Mouse (Mus musculus) left cerebral cortex, postnatal 10 days (tissue): ENCODE results near the gene Rhot1. TPM values are rescaled to one million over a fixed set of nuclear protein-coding genes. Genes with fewer than 3 reads are reported as not detected.
"Not testable (repeated sequence)": the region's sequence is repeated elsewhere in the genome, so short reads cannot be mapped to it uniquely, and the experiment has no call there.

ENCODE experiments used
- DNase-seq, 2 experiments: peaks; one replicate each; pipeline ENCODE4 v3.0.0; 2021 to 2022; ENCODE audit warnings: low spot score in 2 of 2, mixed read lengths in 1 of 2; ENCODE audit errors: extremely low spot score in 1 of 2
- intact Hi-C: fragments of 180-260 bp; cut with DNase I; formaldehyde crosslinking; loops from one replicate; pipeline ENCODE4 v1.15.1; 2025
- total RNA-seq, 2 experiments: library from RNA; stranded (reverse); gene quantifications; 2 replicates each; pipeline ENCODE4 v1.2.3; 2021

The Rhot1 gene
- 10 to 100 TPM; 67.5 to 69.6 TPM for total RNA-seq

DNA sequence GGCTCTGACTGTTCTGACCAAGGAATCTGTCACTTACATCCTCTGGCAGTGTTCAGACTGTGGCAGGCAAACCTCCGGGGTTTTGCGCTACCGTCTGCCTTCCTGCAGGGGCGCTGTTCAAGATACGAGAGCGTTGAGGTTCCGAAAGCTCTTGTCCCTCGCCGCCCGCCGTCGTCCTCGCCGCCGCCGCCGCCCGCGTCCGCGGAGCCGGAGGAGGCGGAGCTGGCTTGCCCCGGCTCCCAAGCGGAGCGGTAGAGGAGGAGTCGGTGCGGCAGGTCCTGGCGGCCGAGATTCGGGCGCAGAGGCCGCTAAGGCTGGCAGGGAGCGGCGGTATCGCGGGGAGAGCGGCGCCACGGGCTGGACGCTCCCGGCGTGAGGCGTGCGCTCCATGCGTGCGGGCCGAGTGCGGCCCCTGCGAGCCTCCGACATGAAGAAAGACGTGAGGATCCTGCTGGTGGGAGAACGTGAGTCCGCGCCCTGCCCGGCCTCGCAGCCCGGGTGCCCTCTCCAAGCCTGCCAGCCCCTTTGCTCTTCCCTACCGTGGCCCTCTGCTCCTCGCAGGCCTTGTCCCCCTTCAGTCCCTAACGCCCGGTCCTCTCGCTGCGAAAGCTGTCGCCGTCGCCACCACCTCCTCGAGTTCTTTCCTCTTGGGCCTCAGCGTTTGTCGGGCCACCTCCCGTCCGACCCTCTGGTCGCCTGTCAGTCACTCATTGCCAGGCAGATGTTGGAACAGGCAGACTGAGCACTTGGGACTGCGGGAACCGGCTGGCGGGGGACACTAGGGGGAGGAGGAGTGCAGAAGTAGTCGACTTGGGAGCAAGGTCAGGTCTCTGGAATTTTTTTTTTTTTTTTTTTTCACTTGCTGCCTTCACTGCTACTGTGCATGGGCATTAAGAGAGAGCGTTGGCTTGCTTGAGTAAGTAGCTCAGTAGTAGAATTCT is at the start of gene Rhot1:
TSS of gene Rhot1 (plus strand) at position 160 of the 941 bp plus-strand sequence.
- intact Hi-C loops: no loop called here
- peak; percentile 94 to 97 for DNase-seq

DNA sequence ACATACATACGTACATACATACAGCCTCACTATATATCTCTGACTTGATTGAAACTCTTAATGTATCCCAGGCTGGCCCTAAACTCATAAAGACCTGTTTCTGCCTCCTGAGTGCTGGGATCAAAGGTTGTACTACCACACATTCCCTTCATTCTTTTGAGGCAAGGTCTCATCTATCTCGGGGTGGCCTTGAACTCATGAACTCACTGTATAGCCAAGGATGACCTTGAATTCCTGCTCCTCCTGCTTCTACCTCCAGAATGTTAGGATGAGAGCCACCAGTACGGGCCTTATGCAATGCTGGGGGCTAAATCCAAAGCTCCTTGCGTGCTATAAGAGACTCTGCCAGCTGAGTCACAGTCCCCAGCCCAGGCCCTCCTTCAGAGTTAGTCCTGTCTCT is 47.8 kb upstream of the Rhot1 start:
- intact Hi-C loops: no loop called here
- DNase-seq: no peak

DNA sequence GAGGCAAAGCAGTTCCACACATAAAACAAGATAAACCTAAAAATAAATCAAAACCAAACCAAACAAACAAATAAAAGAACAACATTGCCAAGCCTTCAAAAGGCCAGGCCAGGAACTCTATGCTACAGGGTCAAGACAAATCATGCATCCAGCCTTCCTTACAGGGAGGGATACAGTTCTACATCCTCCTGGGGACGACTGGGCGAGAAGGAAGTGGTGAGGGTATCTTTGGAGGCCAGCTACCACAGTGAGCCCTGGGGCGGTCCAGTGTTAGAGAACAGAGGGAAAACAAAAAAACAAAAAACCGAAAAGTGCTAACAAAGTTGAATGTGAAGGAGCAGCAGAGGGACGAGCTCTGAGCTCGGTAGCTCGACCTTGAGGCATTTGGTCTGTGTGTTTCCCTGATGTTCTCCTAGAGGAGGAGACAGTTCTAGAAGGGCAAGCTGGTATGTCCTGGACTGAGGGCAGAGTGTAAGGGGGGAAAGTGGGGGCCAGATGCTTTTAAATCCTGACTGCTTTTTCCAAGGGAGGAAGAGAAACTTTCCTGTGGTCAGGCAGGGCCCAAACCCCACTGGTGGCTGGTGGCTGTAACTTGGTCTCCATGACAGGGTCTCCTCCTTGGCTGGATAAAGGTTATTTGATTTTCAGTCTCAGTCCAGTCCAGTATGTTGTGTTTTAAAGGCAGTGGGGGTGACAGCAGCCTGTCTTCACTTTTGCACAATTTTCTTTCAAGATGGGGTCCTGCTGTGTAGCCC is 45.3 kb upstream of the Rhot1 start:
- intact Hi-C loops: no loop called here
- no peak for DNase-seq

DNA sequence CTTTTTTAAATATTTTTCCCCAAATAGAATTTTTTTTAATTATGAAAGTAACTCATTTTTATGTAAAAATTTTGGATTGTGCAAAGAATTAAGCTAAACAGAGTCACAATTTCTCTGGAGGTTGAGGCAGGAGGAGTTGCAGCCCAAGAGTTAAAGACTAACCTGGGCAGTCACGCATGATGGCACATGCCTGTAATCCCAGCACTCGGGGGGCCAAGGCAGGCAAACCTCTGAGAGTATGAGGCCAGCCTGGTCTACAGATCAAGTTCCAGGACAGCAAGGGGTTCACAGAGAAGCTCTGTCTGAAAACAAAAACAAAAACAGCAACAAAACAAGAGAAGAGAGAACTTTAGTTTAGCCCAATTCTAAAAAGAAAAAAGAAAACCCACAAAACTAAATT is 44.6 kb upstream of the Rhot1 start:
- intact Hi-C loops: no loop called here

DNA sequence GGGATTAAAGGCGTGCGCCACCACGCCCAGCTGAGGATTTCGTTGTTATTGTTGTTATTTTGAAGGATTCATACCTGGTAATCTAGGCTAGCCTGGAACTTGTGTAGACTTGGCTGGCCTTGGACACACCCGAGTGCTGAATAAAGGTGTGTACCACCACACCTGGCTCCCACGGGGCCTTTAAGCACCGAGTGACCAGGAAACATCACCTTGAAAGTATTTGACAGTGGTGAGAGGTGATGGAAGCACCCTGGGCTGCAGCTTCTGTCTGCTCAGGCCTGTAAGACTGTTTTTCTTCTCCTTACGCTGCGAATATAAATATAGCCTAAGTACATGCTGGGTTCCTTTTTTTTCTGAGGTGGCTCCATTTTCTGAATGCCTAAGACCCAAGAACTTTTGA is 40.7 kb upstream of the Rhot1 start:
- intact Hi-C loops: no loop called here
- DNase-seq: no peak

More for the DNA sequence above, 44.6 kb upstream of the Rhot1 start:
- no peak for DNase-seq

DNA sequence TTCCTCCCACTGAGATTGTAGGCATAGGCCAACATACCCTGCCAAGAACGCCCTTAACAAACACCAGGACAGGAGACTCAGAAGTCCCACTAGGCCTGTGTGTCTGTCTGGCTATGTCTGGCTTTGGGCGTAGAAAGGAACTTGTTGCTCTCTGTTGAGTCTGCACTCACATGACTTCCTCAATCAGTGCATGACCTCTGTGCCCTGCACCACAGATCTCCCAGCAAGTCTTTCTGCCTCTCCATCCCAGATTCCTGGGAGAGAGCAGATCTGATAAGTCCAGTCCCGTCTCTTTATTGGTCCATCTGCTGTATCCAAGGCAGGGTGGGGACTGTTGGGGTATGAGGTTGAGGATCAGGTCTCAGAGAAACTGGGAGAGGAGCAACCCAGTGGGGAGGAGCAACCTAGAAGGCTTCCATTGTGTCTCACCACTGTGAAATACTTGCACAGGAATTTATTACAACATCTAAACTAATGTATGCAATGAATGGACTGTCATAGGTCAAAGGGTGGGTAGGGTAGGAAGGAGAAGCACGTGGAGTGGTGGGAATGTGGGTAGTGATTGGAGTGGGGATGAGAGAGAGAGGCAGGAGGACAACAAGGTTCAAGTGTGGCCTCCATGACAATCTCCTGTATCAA is 40.1 kb upstream of the Rhot1 start:
- no peak for DNase-seq

DNA sequence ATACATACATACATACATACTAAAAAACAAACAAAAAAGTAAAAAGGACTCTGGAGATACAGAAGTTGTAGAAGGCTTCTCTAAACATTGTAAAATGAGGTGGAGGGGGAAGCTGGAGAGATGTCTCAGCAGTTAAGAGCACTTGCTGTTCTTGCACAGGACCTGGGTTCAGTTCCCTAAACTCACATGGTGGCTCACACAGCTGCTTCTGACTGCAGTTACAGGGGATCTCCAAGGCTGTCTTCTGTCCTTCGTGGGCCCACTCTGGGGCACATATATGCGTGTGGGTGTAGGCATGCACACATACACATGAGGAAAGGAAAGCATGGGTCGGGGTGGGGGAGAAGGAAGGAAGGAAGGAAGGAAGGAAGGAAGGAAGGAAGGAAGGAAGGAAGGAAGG is 39.2 kb upstream of the Rhot1 start:
- intact Hi-C loops: no loop called here

More for the DNA sequence above, 40.1 kb upstream of the Rhot1 start:
- intact Hi-C loops: no loop called here

DNA sequence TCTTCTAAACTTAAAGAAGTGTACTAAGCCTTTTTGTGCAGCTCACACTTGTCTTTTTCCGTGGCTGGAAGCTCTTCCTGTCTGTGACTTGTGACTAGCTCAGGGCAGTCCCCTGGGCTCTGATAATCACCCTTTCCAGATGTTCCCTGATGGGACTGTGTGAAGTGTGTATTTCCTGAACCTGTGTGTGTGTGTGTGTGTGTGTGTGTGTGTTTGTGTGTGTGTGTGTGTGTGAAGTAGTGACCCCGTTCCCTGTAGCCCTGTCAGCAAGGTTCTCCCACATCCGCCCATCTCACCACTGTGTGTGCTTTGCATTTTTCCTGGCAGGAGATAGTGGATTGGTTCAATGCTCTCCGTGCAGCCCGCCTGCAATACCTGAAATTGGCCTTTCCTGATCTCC is 38.5 kb upstream of the Rhot1 start:
- no peak for DNase-seq
- intact Hi-C loops: no loop called here

More for the DNA sequence above, 39.2 kb upstream of the Rhot1 start:
- no peak for DNase-seq

DNA sequence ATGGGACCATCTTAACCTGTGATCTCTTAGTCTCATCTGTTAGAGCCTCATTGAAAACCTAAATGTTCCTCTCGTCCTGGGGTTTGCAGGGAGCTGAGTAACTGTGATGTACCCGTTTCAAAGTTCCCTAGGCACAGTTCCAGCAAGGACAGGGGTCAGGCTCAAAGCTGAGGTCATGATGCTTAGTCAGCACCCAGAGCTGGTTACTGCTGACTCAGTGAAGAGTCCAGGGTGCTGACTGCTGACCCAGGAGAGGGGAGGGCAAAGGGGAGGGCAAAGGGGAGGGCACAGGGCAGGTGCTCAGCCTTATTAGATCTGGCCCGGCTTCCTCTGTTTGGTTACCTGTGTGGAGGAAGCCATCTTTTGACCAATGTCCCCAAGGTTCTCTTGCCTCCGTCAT is 36.9 kb upstream of the Rhot1 start:
- intact Hi-C loops: no loop called here
- no peak for DNase-seq

DNA sequence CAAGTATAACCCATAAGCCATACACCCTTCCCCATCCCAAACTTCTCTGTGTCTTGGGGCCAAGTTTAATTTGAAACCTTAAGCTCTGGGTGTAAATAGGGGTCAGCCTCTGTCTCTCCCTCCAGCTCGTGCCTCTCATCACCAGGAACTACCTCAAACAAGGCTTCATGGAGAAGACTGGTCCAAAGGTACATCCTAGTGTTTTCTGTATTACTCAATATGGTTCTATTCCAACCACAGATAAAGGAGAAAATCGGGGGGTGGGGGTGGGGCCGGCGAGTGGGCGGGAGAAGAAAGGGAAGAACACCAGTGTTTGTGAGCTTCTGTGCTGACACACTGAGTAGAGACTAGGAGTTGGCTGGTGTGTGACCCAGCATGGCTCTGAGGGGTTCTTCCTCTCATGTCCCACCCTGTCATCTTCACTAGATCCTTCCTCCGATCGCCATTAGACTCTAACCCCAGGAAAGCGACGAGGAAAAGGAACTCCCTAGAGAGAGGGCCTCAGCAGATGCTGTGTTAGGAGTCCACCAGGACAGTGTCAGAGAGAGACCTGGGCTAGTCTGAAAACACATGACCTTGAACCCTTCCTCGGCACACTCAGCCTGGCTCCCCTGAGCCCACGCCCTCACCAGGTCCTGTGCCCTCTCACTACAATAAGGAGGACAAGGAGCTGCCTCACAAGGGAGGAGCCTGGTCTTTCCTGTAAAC is 34.7 kb upstream of the Rhot1 start:
- intact Hi-C loops: no loop called here
- no peak for DNase-seq

DNA sequence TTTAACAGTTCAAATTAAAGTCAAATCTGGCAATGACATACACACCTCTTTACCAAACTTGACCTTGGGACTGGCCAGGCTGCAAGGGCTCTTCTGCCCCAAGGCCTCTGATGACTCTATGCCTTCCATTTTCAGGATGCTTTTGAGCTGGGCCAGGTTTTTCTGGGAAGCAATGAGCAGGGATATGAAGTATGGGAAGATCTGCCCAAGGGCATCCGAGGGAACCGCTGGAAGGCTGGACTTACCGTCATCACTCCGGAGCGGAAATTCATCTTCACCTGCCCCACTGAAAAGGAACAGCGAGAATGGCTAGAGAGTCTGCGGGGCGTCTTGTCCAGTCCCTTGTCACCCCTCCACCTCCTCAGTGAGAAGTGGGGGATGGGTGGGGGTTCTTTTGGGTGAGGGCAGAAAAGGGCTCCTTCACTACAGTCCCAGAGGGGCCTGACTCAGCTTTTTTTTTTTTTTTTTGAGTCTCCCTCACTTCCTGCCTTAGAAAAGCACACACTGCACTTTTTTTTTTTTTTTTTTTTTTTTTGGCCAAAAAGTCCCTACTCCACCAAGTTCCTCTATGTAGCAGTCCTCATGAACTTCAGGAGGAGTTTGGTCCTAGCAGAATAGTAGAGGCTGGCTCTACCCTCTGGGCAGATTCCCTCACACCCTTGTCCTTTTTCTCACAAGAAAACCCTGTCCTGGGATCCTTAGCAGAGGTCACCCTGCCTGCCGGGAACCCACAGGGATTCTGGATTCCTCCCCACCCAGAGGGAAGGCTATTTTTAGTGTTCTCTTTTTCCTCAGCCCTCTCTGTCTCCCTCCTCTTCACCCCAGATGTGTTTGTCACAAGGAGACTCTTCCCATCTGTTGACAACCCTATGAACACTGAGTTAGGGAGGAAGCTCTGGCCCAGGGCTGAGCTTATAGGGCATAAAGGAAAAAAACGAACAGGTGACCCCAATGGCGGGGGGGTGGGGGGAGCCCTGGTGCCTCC is 31.6 kb upstream of the Rhot1 start:
- DNase-seq: peak; percentile 30 to 74
- intact Hi-C loops: no loop called here

DNA sequence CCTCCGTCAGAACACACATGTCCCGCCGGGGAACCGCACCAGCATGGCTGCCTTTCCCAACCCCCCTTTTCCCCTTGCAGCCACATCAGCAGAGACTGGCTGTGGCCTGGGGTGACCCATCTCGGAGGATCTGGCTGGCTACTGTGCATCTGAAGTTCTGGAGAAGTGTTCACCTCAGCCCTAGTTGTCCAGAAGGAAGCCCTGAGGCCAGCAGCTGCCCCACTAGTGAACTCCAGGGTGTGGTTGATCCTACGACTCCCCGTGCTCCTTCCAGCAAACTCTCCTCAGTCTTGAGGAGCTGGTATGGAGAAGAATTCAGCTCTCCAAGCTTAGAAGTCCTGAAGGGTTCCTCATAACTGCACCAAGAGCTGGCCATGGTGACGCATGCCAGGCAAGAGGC is 30.5 kb upstream of the Rhot1 start:
- intact Hi-C loops: no loop called here
- DNase-seq: no peak

DNA sequence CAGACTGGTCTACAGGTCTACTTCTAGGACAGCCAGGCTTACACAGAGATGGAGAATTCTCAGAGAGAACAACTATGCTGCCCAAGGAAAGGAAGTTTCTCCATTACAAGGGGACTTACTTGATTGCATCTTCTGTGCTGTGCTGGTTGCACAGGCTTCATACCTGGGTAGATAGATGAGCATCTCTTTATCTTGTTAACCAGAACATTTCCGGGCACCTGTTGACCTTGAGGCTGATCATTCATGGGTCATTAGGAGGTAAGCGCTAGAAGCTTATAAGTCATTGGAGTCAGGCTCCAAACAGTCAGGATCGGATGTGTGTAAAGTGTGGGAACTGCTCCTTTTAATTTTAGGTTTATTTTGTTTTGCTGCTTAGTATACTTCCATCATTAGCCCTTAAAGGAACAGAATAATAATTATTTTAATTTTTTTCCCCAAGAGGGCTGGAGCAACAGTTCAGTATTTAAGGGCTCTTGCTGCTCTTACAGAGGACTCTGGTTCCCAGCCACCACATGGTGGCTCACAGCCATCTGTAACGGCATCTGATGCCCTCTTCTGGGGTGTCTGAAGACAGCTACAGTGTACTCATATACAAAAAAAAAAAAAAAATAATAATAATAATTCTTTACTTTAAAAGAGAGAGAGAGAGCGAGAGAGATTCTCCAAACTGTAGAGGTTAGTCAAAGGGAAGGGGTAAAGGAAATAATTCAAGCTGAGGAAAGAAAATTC is 27.6 kb upstream of the Rhot1 start:
- intact Hi-C loops: no loop called here
- DNase-seq: no peak

DNA sequence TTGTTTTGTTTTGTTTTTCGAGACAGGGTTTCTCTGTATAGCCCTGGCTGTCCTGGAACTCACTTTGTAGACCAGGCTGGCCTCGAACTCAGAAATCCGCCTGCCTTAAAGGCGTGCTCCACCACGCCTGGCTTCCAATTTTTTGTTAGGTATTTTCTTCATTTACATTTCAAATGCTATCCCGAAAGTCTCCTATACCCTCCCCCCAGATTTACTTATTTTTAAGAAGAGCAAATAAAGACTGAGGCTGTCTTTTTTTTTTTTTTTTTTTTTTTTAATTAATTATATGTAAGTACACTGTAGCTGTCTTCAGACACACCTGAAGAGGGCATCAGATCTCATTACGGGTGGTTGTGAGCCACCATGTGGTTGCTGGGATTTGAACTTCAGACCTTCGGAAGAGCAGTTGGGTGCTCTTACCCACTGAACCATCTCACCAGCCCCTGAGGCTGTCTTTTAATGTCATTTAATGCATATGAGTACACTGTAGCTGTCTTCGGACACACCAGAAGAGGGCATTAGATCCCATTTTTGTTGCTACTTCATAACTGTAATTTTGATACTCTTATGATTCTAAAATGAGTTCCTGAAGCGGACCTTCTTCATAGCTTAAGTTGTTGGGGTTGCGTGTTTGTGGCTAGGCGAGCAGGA is 25.6 kb upstream of the Rhot1 start:
- intact Hi-C loops, DNase-seq: not testable (repeated sequence)

DNA sequence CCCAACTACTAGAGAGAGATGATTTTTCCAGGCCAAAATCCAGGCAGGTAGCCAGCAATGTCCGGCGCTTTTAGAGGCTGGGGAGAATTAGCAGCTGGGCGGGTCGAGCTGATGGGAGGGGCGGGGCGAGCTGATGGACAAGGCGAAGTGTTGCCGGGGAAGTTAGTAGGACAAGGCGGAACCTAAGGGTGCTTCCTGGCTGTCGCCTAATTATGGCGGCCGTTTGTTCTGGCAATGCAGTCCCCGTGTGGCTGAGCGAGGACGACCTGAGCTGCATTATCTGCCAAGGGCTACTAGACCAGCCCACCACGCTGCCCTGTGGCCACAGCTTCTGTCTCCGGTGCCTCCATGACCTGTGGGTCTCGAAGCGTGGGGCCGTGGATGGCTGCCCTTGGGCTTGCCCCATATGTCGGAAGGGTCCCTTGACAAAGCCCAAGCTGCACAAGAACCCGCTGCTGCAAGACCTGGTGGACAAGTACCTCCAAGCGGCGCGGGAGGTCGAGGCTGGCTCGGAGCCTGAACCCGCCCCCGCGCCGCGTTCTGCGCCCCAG is 25.0 kb upstream of the Rhot1 start, which contains the start of gene Rnf135:
TSS of gene Rnf135 (plus strand) at position 147 of the 551 bp plus-strand sequence.
- intact Hi-C loops: no loop called here

DNA sequence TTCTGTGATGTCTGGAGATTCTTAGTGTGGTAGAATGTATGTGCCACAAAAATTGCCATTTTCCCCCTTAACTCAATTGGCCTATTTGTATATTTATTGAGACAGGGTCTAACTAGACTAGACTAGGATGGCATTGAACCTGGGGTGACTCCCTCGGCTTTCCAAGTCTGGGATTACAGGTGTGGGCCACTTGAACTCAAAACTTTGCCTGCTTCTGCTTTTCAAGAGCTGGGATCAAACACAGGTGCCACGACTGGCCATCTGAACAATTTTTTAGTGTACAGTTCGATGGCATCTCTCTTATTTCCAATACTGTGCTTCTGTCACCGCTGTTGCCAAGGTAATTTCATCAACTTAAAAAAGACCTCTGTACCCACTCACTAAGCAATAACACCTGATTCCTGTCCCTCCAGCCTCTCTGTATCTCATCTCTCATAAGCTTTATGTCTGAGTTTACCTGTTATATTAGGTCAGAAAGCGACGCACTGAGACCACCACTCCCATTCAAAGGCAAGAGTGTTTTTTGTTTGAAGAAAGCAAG is 24.2 kb upstream of the Rhot1 start:
- DNase-seq: no peak
- intact Hi-C loops: no loop called here

More for the DNA sequence above, 25.0 kb upstream of the Rhot1 start, which contains the start of gene Rnf135:
- DNase-seq: peak; percentile 80 to 96
